In genomic region chr1:192613271-192613670, GRCm38 (mm10) we compare ENCODE assay signal across 25 mouse cellular contexts.
"Had no signal": no experiment of that assay in that cellular context is flagged by ENCODE, and none has a peak within 500 bp of the region (broad histone marks: within the 10 kb centered on the region; RNA-seq: fewer than 3 reads in every experiment).

No protein-coding gene starts in this region.

- H3K9me3 ChIP-seq: heart, embryonic 10.5 days; heart, embryonic 12.5 days; hindbrain, embryonic 10.5 days; hindbrain, embryonic 12.5 days; intestine, embryonic 15.5 days; limb, embryonic 10.5 days; limb, embryonic 12.5 days had no signal

- H3K4me1 ChIP-seq: intestine, embryonic 15.5 days had no signal

- H3K9ac ChIP-seq: heart, embryonic 12.5 days; hindbrain, embryonic 12.5 days; hindbrain, embryonic 14.5 days; intestine, embryonic 15.5 days; limb, embryonic 12.5 days had no signal

- DNase-seq: gastrocnemius, adult 2 months; gastrocnemius, postnatal 10 days; gastrocnemius, postnatal 25 days; heart, adult 18-20 months; heart, postnatal 10 days; heart, postnatal 4 days; kidney, adult 18-20 months; kidney, adult 8-10 months; kidney, postnatal 10 days; kidney, postnatal 25 days; kidney, postnatal 4 days; liver had no signal

- ATAC-seq: hindbrain, embryonic 16.5 days; inflammation-experienced regulatory T-cells, adult 6 months; intestine, embryonic 15.5 days; intestine, postnatal 0 days had no signal

- H3K27me3 ChIP-seq: heart, embryonic 12.5 days; hindbrain, embryonic 12.5 days; intestine, embryonic 15.5 days; limb, embryonic 12.5 days had no signal

- H3K36me3 ChIP-seq: heart, embryonic 10.5 days; heart, embryonic 12.5 days; hindbrain, embryonic 10.5 days; hindbrain, embryonic 12.5 days; intestine, embryonic 15.5 days; limb, embryonic 10.5 days; limb, embryonic 12.5 days had no signal

- H3K4me3 ChIP-seq: gastrocnemius, adult 2 months; heart, embryonic 10.5 days; heart, embryonic 12.5 days; hindbrain, embryonic 10.5 days; hindbrain, embryonic 12.5 days; intestine, embryonic 15.5 days; layer of hippocampus, adult 2 months; left cerebral cortex, adult 2 months; limb, embryonic 10.5 days; limb, embryonic 12.5 days had no signal

- H3K27ac ChIP-seq: gastrocnemius, adult 2 months; heart, embryonic 10.5 days; hindbrain, embryonic 10.5 days; hindbrain, embryonic 12.5 days; hindbrain, embryonic 14.5 days; intestine, embryonic 15.5 days; layer of hippocampus, adult 2 months; left cerebral cortex, adult 2 months; limb, embryonic 10.5 days; limb, embryonic 12.5 days had no signal

- H3K4me2 ChIP-seq: heart, embryonic 12.5 days; hindbrain, embryonic 12.5 days; hindbrain, embryonic 14.5 days; intestine, embryonic 15.5 days; limb, embryonic 12.5 days had no signal
